Mouse (Mus musculus) gastrocnemius, postnatal 25 days (tissue): ENCODE measurements around the gene Brs3. TPM values are rescaled to one million over a fixed set of nuclear protein-coding genes. Genes with fewer than 3 reads are reported as not detected.

Source experiments
- DNase-seq: peaks from one replicate; pipeline ENCODE4 v3.0.0; 2022
- long read RNA-seq, 2 experiments: library from polyadenylated mRNA; stranded (forward); transcript quantifications; one replicate each; pipeline ENCODE4 v2.0.0; 2021
- total RNA-seq, 2 experiments: library from RNA; stranded (reverse); gene quantifications; 1 replicate in 1 of 2; 2 replicates in 1 of 2; pipeline ENCODE4 v1.2.3; 2021

Brs3 gene
- total RNA-seq = not detected
- long read RNA-seq, experiment 1 = 0 reads
- long read RNA-seq, experiment 2 = 0 reads

DNA sequence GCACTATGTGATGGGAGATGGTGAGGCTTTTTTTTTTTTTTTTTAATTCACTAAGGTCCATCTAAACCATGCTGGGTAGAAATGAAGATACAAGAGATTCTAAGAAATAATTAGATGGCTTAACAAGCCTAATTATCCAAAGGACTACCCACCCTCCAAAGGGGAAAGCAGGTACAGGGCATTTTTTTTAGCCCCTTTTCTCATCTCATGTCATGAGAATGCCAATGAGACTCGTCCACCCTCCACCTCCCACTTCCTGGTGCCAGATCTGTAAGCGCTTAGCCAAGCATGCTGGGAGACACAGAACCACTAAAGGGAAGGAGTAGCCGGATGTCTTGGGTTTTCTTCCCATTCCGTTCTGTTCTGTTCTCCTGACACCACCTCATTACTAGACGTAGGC, at the start of gene Brs3:
Brs3 (plus strand) TSS at position 301 of the 400 bp plus-strand sequence.
- no peak for DNase-seq

- DNase-seq = no peak
These were observed 30.0 kb upstream of the Brs3 start for GRCm38 (mm10) chrX:57012891-57013290.

- DNase-seq = no peak
These were observed 995 bp downstream of the Brs3 start for GRCm38 (mm10) chrX:57043869-57044268.

- no peak for DNase-seq
These were observed 9.9 kb downstream of the Brs3 start for GRCm38 (mm10) chrX:57052848-57053173.

DNA sequence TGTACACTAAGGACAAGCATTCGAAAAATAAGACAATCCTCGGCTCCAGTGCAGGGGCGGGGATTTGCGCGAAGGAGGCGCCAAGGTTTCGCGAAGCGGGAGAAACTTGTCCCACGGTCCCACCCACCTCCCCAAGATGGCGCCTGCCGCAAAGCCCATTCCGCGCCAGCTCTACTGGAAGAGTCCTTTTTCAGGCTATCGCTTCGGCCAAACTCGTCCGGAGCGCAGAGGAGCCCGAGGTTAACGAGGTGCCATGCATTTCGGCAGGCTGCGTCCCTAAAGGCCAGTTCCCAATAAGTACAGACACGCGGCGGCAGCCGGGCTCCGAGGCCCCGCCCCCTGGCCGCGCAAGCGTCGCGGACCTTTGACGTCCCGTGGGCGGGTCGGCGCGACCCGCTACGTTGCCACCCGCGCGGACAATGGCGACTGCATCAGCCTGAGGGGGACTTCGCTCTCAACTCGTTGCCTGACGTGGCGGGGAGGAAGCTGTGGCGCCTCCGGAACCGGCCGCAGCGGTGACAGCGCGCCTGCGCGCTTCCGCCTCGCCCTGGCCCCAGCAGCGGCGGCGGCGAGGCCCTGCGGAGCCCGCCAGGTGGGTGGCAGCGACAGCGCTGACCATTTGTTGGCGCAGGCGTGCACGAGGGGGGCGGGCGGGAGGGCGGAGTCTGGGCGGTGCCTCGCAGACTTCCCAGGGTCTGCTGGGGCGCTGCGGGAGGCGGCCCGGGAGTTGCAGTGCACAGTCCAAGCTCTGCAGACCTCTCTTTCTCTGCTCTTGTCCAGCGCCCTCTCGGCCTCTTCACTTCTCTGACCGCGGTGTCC, 10.5 kb downstream of the Brs3 start, which contains the start of gene Htatsf1:
Htatsf1 (plus strand) TSS at position 410 of the 819 bp plus-strand sequence.
- DNase-seq = peak; percentile 80

- DNase-seq = no peak
These were observed 11.1 kb downstream of the Brs3 start for GRCm38 (mm10) chrX:57053993-57054385.

DNA sequence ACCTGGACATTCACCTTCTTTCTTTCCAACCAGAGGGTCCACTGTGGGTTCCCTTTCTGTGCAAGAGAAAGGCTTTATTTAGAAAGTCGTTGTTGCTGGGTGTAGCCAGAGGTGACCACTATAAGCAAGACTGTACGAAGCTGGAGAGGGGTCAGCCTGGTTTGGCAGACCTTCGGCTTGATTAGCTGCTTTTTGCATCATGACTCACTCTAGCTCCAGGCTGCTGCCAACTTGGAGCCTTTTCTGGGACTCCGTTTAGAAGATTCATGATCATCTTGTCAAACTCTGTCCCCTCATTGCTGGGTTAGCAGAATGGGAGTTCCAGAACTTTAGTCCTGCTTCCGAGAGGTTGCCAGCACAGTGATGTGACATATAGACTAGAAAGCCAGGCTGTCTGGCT, 38.6 kb downstream of the Brs3 start:
- no peak for DNase-seq

DNA sequence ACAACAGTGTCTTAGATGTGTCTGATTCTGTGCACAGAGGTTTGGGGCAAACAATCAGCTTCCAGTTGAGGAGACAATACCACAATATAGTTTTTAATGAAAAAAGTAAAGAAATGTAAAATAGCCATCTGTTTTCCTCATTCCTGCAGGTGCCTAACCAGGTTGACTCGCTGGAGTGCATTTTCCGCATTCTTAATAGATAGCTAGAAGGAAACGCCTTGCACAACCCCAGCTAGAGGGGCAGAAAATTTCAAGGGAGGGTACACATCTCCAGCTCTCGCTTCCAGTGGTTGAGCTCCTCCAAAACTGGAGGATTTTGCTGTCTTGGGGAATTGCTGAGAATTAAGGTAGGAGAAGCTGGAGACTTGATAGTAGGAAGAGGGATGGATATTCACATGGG, 44.9 kb downstream of the Brs3 start, which contains the start of gene Vgll1:
Vgll1 (plus strand) TSS at position 301 of the 400 bp plus-strand sequence.
- DNase-seq = no peak

Other genes with a start within 250 kb of the Brs3 start
- under 1 TPM in 1 of 2 experiments, not detected in 1; 0.29 TPM for gene Map7d3, start 220.7 kb upstream of the Brs3 start, total RNA-seq
- not detected for gene Adgrg4, start 172.9 kb upstream of the Brs3 start, total RNA-seq
- 10 to 100 TPM; 60.5 to 70.6 TPM for gene Htatsf1, start 10.5 kb downstream of the Brs3 start, total RNA-seq
- not detected for gene Vgll1, start 45.0 kb downstream of the Brs3 start, total RNA-seq
- gene Cd40lg, start 169.1 kb downstream of the Brs3 start, total RNA-seq = not detected